Mouse (Mus musculus) common myeloid progenitor, adult 5-6 weeks (primary cell): ENCODE data around the gene Aqp11. TPM values are rescaled to one million over a fixed set of nuclear protein-coding genes. Genes with fewer than 3 reads are reported as not detected.

Experiments
- ATAC-seq: replicated peaks from 2 replicates; pipeline ENCODE4 v1.8.0; 2016; ENCODE audit warnings: low read depth, mild to moderate bottlenecking, moderate TSS enrichment, inconsistent platforms; ENCODE audit not compliant: poor library complexity, severe bottlenecking
- total RNA-seq: library from RNA; stranded (forward); fragments of 200-1000, 187-1606 nt; gene quantifications from 2 replicates; pipeline ENCODE4 v1.2.3, GENCODE M21; 2017

The Aqp11 gene
- total RNA-seq, 1 experiment from 2014 or later, result 14.0 TPM

- ATAC-seq, result no peak
These were observed 20.8 kb downstream of the Aqp11 start for GRCm38 (mm10) chr7:97717326-97717725.

GRCm38 (mm10) chr7:97714651-97715050 is 23.4 kb downstream of the Aqp11 start:
- no peak for ATAC-seq

GRCm38 (mm10) chr7:97709204-97709603 is 28.9 kb downstream of the Aqp11 start:
- peak; percentile 94 for ATAC-seq

- ATAC-seq, result no peak
These were observed 30.3 kb downstream of the Aqp11 start for GRCm38 (mm10) chr7:97707809-97708208.

- no peak for ATAC-seq
These were observed 31.0 kb downstream of the Aqp11 start for GRCm38 (mm10) chr7:97707123-97707522.

- ATAC-seq, result no peak
These were observed 37.0 kb downstream of the Aqp11 start for GRCm38 (mm10) chr7:97701106-97701505.

GRCm38 (mm10) chr7:97700173-97700572 is 37.9 kb downstream of the Aqp11 start:
- ATAC-seq, result no peak

GRCm38 (mm10) chr7:97696506-97697254 is 41.4 kb downstream of the Aqp11 start, which contains the start of gene Clns1a:
Gene Clns1a, plus strand, starts transcription at chr7:97696634.
- peak; percentile 99 for ATAC-seq

GRCm38 (mm10) chr7:97696133-97696505 is 42.0 kb downstream of the Aqp11 start:
- ATAC-seq, result peak; percentile 31

- ATAC-seq, result no peak
These were observed 42.6 kb downstream of the Aqp11 start for GRCm38 (mm10) chr7:97695441-97695840.

GRCm38 (mm10) chr7:97687831-97688230 is 50.3 kb downstream of the Aqp11 start:
- ATAC-seq, result no peak

GRCm38 (mm10) chr7:97679239-97679638 is 58.9 kb downstream of the Aqp11 start:
- ATAC-seq, result peak; percentile 62

Other genes starting within 250 kb of the Aqp11 start
- 37.2 and 50.3 TPM in 2 replicates for gene Aamdc, start 158.8 kb downstream of the Aqp11 start, total RNA-seq
- gene Rsf1, start 158.4 kb downstream of the Aqp11 start, total RNA-seq, result 48.5 and 54.9 TPM in 2 replicates
- gene Clns1a, start 41.7 kb downstream of the Aqp11 start, total RNA-seq, result 158 and 175 TPM in 2 replicates
- 49.3 and 51.2 TPM in 2 replicates for gene Pak1, start 50.3 kb upstream of the Aqp11 start, total RNA-seq
- gene Gdpd4, start 181.7 kb upstream of the Aqp11 start, total RNA-seq, result not detected in 2 replicates